Mouse (Mus musculus): ENCODE measurements at regions not wholly inside any gene's neighbourhood (a gene's known extent, or its start where the extent isn't known, plus 50 kb on each side); places are given as distances from the start of the nearest gene placed in this dataset.

DNA sequence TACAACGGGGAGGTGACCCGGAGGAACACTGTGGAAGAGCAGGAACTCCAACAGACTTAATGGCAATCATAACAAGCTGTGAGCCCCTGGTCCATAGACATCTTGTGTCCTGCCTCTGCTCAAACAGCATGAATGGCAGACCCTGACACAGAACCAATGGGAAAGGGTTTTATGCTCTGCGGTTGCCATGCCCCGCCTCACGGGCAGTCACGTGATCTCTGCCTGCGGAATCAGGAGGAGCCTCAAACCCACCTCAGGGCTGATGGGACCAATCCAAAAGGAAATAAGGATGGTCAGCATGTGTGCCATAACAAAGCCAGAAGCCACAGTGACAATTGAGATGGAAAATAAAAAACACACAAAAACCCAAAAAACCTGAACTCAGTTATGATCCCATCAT, 120.2 kb upstream of the Sfswap start:
- TF ChIP-seq POLR2A (IDR thresholded peaks at IDR 0.05; ENCODE audit: low read depth, low read length) (no peak), CTCF (IDR thresholded peaks at IDR 0.05; ENCODE audit: borderline replicate concordance, insufficient read depth, low read length) (no peak)
